Mouse (Mus musculus): ENCODE measurements around the gene Gm20517.

Gene Gm20517

DNA sequence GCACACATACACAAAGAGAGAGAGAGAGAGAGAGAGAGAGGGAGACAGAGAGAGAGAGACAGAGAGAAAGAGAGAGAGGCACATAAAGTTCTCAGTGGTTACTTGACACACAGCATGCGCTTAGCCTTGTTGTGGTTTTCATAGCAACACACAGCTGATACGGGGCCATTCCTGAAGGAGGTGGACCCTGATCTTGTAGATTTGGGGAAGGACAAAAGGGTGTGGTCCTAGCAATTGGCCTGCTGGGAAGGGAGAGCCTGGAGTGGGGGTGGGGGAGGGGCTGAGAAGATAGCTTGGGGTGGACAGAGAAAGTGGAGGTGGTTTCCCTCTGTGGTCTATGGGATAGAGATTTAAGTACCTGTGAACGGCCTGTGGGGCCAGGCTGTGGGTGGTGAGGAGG is 98.6 kb downstream of the Gm20517 start:
- no peak for DNase-seq (ENCODE audit: low read depth)

DNA sequence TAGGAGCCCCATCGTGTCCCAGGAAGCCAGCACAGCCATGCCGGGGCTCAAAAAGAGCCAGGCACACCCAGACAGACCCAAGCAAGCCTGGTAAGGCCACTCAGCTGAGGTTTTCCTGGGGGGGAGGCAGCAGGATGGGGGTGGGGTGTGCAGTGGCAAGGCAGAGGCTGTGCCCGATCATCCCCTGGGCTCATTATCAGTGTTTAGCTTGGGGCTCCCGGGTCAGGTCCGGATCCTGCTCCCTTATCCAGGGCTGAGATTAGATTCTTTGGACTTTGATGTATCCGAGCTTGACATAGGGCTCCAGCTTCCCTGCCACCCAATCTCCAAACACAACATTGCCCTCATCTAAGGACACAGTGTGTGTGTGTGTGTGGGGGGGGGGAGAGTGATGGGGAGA is 100.5 kb downstream of the Gm20517 start:
- DNase-seq (ENCODE audit: low read depth) = no peak

DNA sequence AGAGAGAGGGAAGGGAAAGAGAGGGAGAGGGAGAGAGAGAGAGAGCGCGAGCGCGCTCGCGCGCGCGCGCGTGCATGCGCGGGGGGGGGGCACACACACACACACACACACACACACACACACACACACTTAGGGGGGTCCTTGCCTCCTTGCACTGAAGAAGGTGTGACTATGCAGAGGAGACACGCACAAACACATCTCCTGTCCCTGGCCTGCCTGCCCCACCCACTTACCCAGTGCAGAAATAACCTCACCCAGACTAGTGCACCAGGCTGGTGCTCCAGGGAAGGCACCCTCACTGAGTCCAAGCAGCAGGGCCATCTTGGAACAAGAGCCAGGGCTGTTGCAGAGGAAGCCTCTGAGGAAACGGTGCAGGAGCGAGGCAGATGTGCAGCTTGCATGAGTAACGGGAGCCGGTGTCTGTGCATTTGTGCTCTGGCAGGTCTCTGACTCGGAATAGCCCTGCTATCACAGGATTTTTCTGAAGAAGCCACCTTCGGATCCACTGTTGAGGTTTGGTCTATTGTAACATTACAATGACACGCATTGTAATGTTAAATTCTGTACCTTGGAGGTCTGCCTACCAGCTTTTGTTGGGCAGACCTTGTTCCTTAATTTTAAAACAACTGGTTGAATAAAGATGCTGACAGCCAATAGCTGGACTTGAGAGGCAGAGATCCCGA is 101.6 kb downstream of the Gm20517 start:
- DNase-seq (ENCODE audit: low read depth) = no peak

DNA sequence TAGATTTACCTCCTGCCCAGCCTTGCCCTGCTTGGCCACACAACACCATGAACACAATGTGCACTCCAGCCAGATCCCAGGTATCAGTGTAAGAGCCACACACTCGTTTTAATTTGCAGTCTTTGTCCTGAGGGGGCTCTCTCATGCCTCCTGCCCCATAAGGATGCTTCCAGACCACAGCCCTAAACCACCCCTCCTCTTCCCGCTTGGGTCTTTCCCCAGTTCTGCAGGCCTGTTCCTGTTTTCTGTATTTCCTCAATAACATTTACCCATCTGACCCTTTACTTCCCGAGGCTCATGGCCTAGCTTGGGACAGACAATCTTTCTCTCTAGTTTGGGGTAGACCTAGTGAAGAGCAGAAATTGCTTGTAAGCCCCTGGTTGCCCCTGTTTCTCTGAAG is 103.6 kb downstream of the Gm20517 start:
- DNase-seq (ENCODE audit: low read depth) = no peak

DNA sequence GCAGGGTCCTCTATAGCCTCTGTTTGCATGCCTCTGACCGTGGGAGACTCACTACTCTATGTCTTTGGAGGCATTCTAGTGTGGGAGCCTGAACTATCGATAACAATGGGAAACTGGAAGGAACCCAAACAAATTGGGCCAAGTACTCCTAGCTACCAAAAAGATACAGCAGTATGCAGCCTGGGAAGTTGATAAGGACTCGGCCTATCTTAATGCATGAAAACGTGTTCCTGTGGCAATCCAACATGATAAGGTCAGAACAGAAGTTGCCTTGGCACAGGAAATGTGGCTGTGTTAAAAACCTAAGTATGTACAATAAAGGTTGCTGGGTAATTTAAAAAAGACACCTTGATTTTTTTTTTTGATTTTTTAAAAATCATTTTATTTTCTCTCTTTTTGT is 109.8 kb downstream of the Gm20517 start:
- DNase-seq (ENCODE audit: low read depth) = no peak

DNA sequence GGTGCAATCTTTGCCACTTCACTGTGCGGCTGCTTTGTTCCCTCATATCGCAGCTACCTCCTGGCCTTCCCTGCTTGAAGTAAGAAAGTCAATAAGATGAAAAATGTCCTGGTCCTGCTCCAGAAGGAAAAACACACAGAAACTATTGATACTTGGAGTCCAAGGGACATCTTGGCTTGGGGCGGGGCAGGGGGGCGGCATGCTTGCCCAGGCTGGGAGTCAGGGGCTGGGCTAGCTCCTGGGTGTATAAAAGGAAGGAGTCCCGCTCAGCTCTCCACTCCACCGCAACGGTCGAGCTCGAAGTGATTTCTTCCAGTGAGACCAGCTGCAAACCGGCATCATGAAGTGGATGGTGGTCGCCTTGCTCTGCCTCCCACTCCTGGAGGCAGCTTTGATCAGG is 115.2 kb downstream of the Gm20517 start, which contains the start of gene Pgc:
TSS of gene Pgc (plus strand) at position 277 of the 400 bp plus-strand sequence.
- no peak for DNase-seq (ENCODE audit: low read depth)

DNA sequence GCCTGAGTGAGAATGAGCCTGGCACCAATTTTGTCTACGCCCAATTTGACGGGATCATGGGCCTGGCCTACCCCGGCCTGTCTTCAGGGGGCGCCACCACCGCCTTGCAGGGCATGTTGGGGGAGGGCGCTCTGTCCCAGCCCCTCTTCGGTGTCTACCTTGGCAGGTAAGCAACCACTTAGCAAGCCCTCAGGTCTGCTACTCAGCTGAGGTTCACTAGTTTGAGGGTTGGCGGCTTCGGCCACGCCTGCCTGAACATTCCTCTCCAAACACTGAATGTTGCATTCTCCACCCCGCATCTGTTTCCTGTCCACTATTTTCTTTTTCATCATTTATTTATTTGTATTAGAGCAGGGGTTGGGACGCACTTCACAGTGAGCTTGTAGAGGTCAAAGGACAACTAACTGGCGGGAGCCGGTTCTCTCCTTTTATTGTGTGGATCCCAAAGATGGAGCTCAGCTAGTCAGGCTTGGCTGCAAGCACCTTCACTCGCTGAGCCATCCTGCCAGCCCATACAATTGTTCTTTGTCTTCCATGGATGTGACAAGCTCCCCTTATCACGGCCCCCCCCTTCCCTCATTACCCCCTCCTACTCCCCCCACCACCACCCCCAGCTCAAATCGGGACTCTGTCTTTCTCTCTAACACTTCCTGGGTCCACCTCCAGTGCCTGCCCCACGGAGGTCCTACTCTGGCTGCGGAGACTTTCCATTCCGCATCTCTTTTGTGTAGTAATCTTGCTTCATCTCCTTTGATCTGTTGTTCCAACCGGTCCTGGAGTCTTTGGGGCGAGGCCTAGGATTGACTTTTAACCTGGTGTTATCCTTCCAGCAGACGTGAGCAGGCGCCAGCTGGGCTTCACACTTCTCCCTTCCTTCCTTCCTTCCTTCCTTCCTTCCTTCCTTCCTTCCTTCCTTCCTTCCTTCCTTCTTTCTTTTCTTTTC is 119.5 kb downstream of the Gm20517 start:
- DNase-seq (ENCODE audit: low read depth) = no peak

All from c-Kit-positive CD71-positive TER-119-negative erythroid progenitor cells, embryonic 14.5 days (primary cell).